Mouse (Mus musculus) limb, embryonic 11.5 days (tissue): ENCODE measurements around the gene Ank3. TPM values are rescaled to one million over a fixed set of nuclear protein-coding genes. Genes with fewer than 3 reads are reported as not detected.
A peak's percentile ranks its signal among the peaks of the same experiment; 100 is the strongest.

Experiments used
- ATAC-seq: fragments of 200-750 bp; cut with Nextera tagmentation; 2 replicates; pipeline ENCODE4 v1.8.0; 2017; ENCODE audit warnings: low read depth; ENCODE audit not compliant: insufficient number of reproducible peaks, low FRiP score, low TSS enrichment
- DNase-seq: peaks from one replicate; pipeline ENCODE4 v3.0.0-alpha.2; 2015; ENCODE audit warnings: low spot score
- H3K27ac ChIP-seq: fragments of 300-500 bp; sonication (generic); replicated peaks from 2 replicates; pipeline ENCODE4 v1.5.1; 2014; ENCODE audit warnings: low read depth, mild to moderate bottlenecking, low read length
- H3K27me3 ChIP-seq: fragments of 300-500 bp; sonication (generic); 2 replicates; pipeline ENCODE4 v1.6.1; 2014; ENCODE audit warnings: mild to moderate bottlenecking, low read length, mixed read lengths; ENCODE audit not compliant: control insufficient read depth, insufficient read depth
- H3K36me3 ChIP-seq: fragments of 300-500 bp; sonication (generic); 2 replicates; pipeline ENCODE4 v1.6.1; 2014; ENCODE audit warnings: mild to moderate bottlenecking, low read length, moderate library complexity, mixed read lengths; ENCODE audit not compliant: control insufficient read depth, insufficient read depth
- H3K4me1 ChIP-seq: fragments of 300-500 bp; sonication (generic); 2 replicates; pipeline ENCODE4 v1.6.1; 2014; ENCODE audit warnings: low read length, mixed read lengths; ENCODE audit not compliant: control insufficient read depth, insufficient read depth
- H3K4me2 ChIP-seq: fragments of 300-500 bp; sonication (generic); 2 replicates; pipeline ENCODE4 v1.6.1; 2014; ENCODE audit warnings: low read depth, mild to moderate bottlenecking, moderate library complexity; ENCODE audit not compliant: severe bottlenecking
- H3K4me3 ChIP-seq: fragments of 300-500 bp; sonication (generic); 2 replicates; pipeline ENCODE4 v1.5.1; 2014; ENCODE audit warnings: low read depth, low read length
- H3K9ac ChIP-seq: fragments of 300-500 bp; sonication (generic); 2 replicates; pipeline ENCODE4 v1.6.1; 2014; ENCODE audit warnings: mild to moderate bottlenecking, low read length
- H3K9me3 ChIP-seq: fragments of 300-500 bp; sonication (generic); 2 replicates; pipeline ENCODE4 v1.6.1; 2016; ENCODE audit warnings: low read length; ENCODE audit not compliant: control insufficient read depth
- WGBS: fragments of 180-500 bp; shearing (Covaris S2); extraction: QIAGEN DNeasy Blood & Tissue Kit; methylation state at CpG from one replicate; pipeline ENCODE4 v1.1.7; 2014; 5-methylcytosine and 5-hydroxymethylcytosine counted together
- polyA plus RNA-seq: library from polyadenylated mRNA; unstranded; fragments of >200 nt; fragmentation: Nextera tagmentation; extraction: Ambion mirVana; gene quantifications from 2 replicates; pipeline ENCODE4 v1.2.1, GENCODE M21; 2014

The Ank3 gene
- polyA plus RNA-seq, 1 experiment from 2014 or later = 22.3 TPM

- Histone ChIP-seq H3K27ac (no peak overlapping the region), H3K27me3 (no peaks in the 10 kb centered on the region), H3K4me2 (no peak overlapping the region), H3K4me1 (peaks cover 11% of the 10 kb centered on the region), H3K4me3 (no peak overlapping the region), H3K36me3 (no peaks in the 10 kb centered on the region), H3K9ac (no peak overlapping the region), H3K9me3 (no peaks in the 10 kb centered on the region)
- WGBS = 74% methylated on average over 4 of the region's 4 CpGs
- no peak for ATAC-seq
- DNase-seq = no peak
Observed at GRCm38 (mm10) chr10:69790606-69791005, 392.0 kb downstream of the Ank3 start.

DNA sequence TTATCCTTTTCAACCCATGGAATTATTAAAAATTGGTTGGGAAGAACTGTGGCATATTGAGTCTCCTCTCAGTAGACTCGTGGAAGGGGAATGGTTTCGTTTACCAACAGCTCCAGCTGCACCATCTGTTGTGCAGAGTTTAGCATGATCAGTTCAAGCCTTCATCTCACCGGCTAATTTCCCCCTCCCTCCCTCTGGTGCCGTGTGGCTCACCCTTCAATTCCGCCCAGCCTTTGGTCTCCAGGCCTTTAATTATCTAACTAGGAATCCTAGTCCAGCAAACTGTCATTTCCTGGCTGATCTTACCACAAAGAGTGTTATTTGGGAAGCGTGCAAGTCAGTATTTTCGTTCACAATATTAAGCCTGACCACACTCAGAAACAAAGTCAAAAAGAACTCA is 393.4 kb downstream of the Ank3 start:
- peak; percentile 46 for DNase-seq
- Histone ChIP-seq H3K27me3 (no peaks in the 10 kb centered on the region), H3K4me2 (no peak overlapping the region), H3K27ac (no peak overlapping the region), H3K4me3 (no peak overlapping the region), H3K9me3 (no peaks in the 10 kb centered on the region), H3K9ac (no peak overlapping the region), H3K36me3 (no peaks in the 10 kb centered on the region), H3K4me1 (peaks cover 6% of the 10 kb centered on the region)
- WGBS = 26% methylated on average over 7 of the region's 7 CpGs
- no peak for ATAC-seq

GRCm38 (mm10) chr10:69792400-69792799 is 393.8 kb downstream of the Ank3 start:
- no peaks in the 10 kb centered on the region for H3K27me3 ChIP-seq
- no peak overlapping the region for H3K27ac ChIP-seq
- 54% methylated on average over 9 of the region's 9 CpGs for WGBS
- ATAC-seq = no peak
- no peak overlapping the region for H3K4me2 ChIP-seq
- no peaks in the 10 kb centered on the region for H3K9me3 ChIP-seq
- H3K36me3 ChIP-seq = no peaks in the 10 kb centered on the region
- H3K4me1 ChIP-seq = peaks cover 4% of the 10 kb centered on the region
- no peak overlapping the region for H3K9ac ChIP-seq
- DNase-seq = no peak
- H3K4me3 ChIP-seq = no peak overlapping the region

GRCm38 (mm10) chr10:69793079-69793478 is 394.5 kb downstream of the Ank3 start:
- H3K27ac ChIP-seq = no peak overlapping the region
- H3K9ac ChIP-seq = no peak overlapping the region
- H3K27me3 ChIP-seq = no peaks in the 10 kb centered on the region
- DNase-seq = peak; percentile 65
- no peak for ATAC-seq
- H3K4me1 ChIP-seq = no peaks in the 10 kb centered on the region
- H3K4me3 ChIP-seq = no peak overlapping the region
- 36% methylated on average over 9 of the region's 9 CpGs for WGBS
- H3K36me3 ChIP-seq = no peaks in the 10 kb centered on the region
- H3K9me3 ChIP-seq = no peaks in the 10 kb centered on the region
- no peak overlapping the region for H3K4me2 ChIP-seq

GRCm38 (mm10) chr10:69795656-69796055 is 397.1 kb downstream of the Ank3 start:
- WGBS = 70% methylated on average over 3 of the region's 3 CpGs

DNA sequence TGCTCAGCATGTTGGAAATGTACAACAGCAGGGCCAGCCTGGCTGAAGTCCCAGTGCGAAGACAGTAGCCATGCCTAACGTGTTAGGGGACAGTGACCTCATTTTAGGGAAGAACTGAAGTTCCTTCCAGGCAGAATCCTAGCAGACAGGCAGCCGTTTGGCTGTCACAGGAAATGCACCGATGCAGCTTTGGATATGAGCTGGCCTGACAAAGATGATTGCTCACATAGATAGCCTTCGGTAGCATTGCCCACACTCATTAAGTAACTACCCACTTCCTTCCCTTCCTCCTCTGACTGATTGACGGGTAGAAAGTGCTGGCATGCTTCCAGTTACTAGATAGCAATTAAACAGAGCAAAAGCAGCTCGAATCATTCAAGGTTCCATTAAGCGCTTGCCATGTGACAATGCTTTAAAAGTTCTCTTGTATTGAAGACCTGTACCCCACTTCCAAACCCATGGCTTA is 397.9 kb downstream of the Ank3 start:
- DNase-seq (no peak), ATAC-seq (no peak)
- Histone ChIP-seq H3K4me2 (no peak overlapping the region), H3K36me3 (no peaks in the 10 kb centered on the region), H3K27me3 (no peaks in the 10 kb centered on the region), H3K4me1 (no peaks in the 10 kb centered on the region), H3K4me3 (no peak overlapping the region), H3K27ac (no peak overlapping the region), H3K9me3 (no peaks in the 10 kb centered on the region), H3K9ac (no peak overlapping the region)
- WGBS = 75% methylated on average over 8 of the region's 8 CpGs

More at GRCm38 (mm10) chr10:69795656-69796055, 397.1 kb downstream of the Ank3 start:
- Histone ChIP-seq H3K9me3 (no peaks in the 10 kb centered on the region), H3K9ac (no peak overlapping the region), H3K4me1 (no peaks in the 10 kb centered on the region), H3K27me3 (no peaks in the 10 kb centered on the region), H3K36me3 (no peaks in the 10 kb centered on the region), H3K27ac (no peak overlapping the region), H3K4me2 (no peak overlapping the region), H3K4me3 (no peak overlapping the region)
- ATAC-seq (no peak), DNase-seq (no peak)

DNA sequence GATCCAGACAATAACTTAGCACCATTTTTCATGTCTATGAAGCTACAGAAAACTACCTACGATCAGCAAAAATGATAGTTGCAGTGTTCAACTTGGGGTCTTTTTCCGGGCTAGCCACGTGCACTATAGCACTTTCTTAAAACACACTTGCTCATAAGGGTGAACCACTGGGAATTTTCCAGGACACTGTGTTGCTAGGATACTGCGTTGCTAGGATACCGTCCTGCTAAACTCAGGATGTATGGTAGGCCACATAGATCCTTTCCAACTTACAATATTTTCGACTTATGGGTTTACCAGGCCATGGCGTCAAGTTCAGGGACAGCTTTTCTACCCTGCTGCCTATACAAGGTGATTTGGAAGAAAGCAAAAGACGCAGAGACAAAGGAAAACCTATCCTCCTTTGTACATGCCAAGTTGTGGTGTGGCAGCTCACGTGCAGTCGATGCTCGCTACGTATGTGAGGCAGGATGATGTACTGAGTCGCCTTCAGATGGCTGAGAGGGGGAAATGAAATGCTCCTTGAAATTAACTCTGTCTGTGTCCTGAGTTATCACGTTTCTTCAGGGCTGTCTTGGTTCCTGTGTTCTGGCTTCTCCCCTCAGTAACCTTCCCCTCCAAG is 404.7 kb downstream of the Ank3 start:
- H3K4me3 ChIP-seq = no peak overlapping the region
- no peak for ATAC-seq
- H3K36me3 ChIP-seq = no peaks in the 10 kb centered on the region
- no peaks in the 10 kb centered on the region; the same call in 1 of the 2 replicates for H3K9me3 ChIP-seq
- peak; percentile 48 for DNase-seq
- 0 out of 2 replicates have a peak, but pooled peaks cover 2% of the 10 kb centered on the region for H3K4me1 ChIP-seq
- no peaks in the 10 kb centered on the region for H3K27me3 ChIP-seq
- no peak overlapping the region for H3K9ac ChIP-seq
- H3K4me2 ChIP-seq = no peak overlapping the region
- no peak overlapping the region for H3K27ac ChIP-seq
- 87% methylated on average over 14 of the region's 14 CpGs for WGBS

GRCm38 (mm10) chr10:69804613-69805012 is 406.0 kb downstream of the Ank3 start:
- Histone ChIP-seq H3K4me3 (no peak overlapping the region), H3K9me3 (no peaks in the 10 kb centered on the region; the same call in 1 of the 2 replicates), H3K4me2 (no peak overlapping the region), H3K9ac (no peak overlapping the region), H3K27ac (no peak overlapping the region), H3K27me3 (no peaks in the 10 kb centered on the region), H3K4me1 (0 out of 2 replicates have a peak, but pooled peaks cover 2% of the 10 kb centered on the region), H3K36me3 (no peaks in the 10 kb centered on the region)
- 77% methylated on average over 6 of the region's 6 CpGs for whole genome bisulfite sequencing
- DNase-seq (no peak), ATAC-seq (no peak)

- Histone ChIP-seq H3K9me3 (no peaks in the 10 kb centered on the region; the same call in 1 of the 2 replicates), H3K36me3 (no peaks in the 10 kb centered on the region), H3K4me2 (no peak overlapping the region), H3K27ac (no peak overlapping the region), H3K9ac (no peak overlapping the region), H3K27me3 (no peaks in the 10 kb centered on the region), H3K4me3 (no peak overlapping the region), H3K4me1 (no peaks in the 10 kb centered on the region)
- no peak for DNase-seq
- ATAC-seq = no peak
- WGBS = 93% methylated on average over 8 of the region's 8 CpGs
Observed at GRCm38 (mm10) chr10:69810785-69811184, 412.2 kb downstream of the Ank3 start.
